Mouse (Mus musculus): Measurements from ENCODE around the gene Phf21b. TPM values are rescaled to one million over a fixed set of nuclear protein-coding genes. Genes with fewer than 3 reads are reported as not detected.
"Not testable (repeated sequence)": the region's sequence is repeated elsewhere in the genome, so short reads cannot be mapped to it uniquely, and the experiment has no call there.

The Phf21b gene
- polyA plus RNA-seq, 1 experiment from 2014 or later: 0.65 TPM

GRCm38 (mm10) chr15:84768531-84768930 lies 87.3 kb downstream of the Phf21b start:
- not testable (repeated sequence) for H3K4me3 ChIP-seq (replicated peaks); H3K9me3 ChIP-seq; ATAC-seq (ENCODE audit: insufficient read depth, low FRiP score, low read depth); H3K27ac ChIP-seq; H3K9ac ChIP-seq; H3K4me2 ChIP-seq; H3K36me3 ChIP-seq; H3K27me3 ChIP-seq (replicated peaks); H3K4me1 ChIP-seq
- WGBS: 65% methylated on average over 4 of the region's 4 CpGs

GRCm38 (mm10) chr15:84766621-84767020 lies 89.2 kb downstream of the Phf21b start:
- Histone ChIP-seq H3K9me3 (no peaks in the 10 kb centered on the region), H3K4me3 (replicated peaks) (no peak overlapping the region), H3K27me3 (replicated peaks) (no peaks in the 10 kb centered on the region), H3K36me3 (no peaks in the 10 kb centered on the region), H3K27ac (no peak overlapping the region), H3K4me2 (no peak overlapping the region), H3K4me1 (no peaks in the 10 kb centered on the region), H3K9ac (no peak overlapping the region)
- ATAC-seq (ENCODE audit: insufficient read depth, low FRiP score, low read depth): 0 out of 2 replicates have a peak, but pooled peaks have one; percentile 28
- 37% methylated on average over 10 of the region's 10 CpGs for WGBS

DNA sequence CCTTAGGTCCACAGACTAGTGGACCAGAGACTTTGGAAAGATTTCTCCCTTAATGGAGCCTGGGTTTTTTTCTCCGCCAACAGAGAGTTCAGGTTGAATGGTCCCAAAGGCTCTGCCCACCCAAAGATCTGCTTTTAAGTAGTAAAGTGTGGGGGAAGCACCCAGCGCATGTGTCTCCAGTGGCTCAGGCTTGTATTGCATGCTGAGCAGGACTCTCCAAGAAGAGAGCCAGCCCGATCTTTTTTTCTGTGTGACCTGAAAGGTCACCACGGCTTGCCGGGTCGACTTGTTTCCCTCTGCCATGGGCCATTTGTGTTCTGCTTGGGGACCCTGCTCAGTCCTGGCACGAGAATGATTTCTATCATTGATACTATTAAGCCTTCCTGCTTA lies 92.4 kb downstream of the Phf21b start:
- Histone ChIP-seq H3K36me3 (no peaks in the 10 kb centered on the region), H3K4me2 (no peak overlapping the region), H3K9me3 (no peaks in the 10 kb centered on the region), H3K4me1 (no peaks in the 10 kb centered on the region), H3K27ac (no peak overlapping the region), H3K9ac (no peak overlapping the region), H3K27me3 (replicated peaks) (no peaks in the 10 kb centered on the region), H3K4me3 (replicated peaks) (no peak overlapping the region)
- no peak for ATAC-seq (ENCODE audit: insufficient read depth, low FRiP score, low read depth)
- WGBS: 46% methylated on average over 7 of the region's 7 CpGs

GRCm38 (mm10) chr15:84762712-84763422 lies 93.0 kb downstream of the Phf21b start:
- ATAC-seq (ENCODE audit: insufficient read depth, low FRiP score, low read depth): no peak
- Histone ChIP-seq H3K9ac (no peak overlapping the region), H3K4me2 (no peak overlapping the region), H3K36me3 (no peaks in the 10 kb centered on the region), H3K4me1 (no peaks in the 10 kb centered on the region), H3K27ac (no peak overlapping the region), H3K9me3 (no peaks in the 10 kb centered on the region), H3K4me3 (replicated peaks) (no peak overlapping the region), H3K27me3 (replicated peaks) (no peaks in the 10 kb centered on the region)
- 74% methylated on average over 8 of the region's 8 CpGs for WGBS

DNA sequence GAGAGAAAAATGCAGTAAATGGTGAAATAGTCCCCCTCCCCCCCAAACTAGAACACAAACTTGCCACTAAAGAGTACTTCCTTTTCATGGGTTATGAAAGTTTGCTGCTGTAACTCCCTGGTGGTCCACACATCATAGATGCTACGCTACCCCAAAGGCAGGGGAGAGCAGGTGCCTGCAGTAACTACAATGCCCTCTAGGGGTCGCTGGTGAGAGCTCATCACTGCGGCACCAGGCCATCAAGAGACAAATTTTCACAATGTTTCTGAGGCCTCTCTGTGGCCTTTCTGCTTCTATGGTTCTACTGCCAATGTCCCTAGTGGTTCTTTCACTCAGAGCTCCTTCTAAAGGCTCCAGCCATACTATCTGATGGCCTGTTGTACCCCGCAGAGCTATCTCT lies 97.4 kb downstream of the Phf21b start:
- 44% methylated on average over 4 of the region's 4 CpGs for WGBS
- no peaks in the 10 kb centered on the region for H3K27me3 ChIP-seq (replicated peaks)
- H3K9ac ChIP-seq: no peak overlapping the region
- no peak overlapping the region for H3K4me2 ChIP-seq
- H3K36me3 ChIP-seq: no peaks in the 10 kb centered on the region
- H3K27ac ChIP-seq: no peak overlapping the region
- H3K9me3 ChIP-seq: no peaks in the 10 kb centered on the region
- H3K4me3 ChIP-seq (replicated peaks): no peak overlapping the region
- ATAC-seq (ENCODE audit: insufficient read depth, low FRiP score, low read depth): no peak
- 0 out of 2 replicates have a peak, but pooled peaks cover 3% of the 10 kb centered on the region for H3K4me1 ChIP-seq

- Histone ChIP-seq H3K4me2 (peak overlapping the region; percentile 48), H3K27me3 (replicated peaks) (no peaks in the 10 kb centered on the region), H3K9me3 (no peaks in the 10 kb centered on the region), H3K9ac (no peak overlapping the region), H3K4me3 (replicated peaks) (peak overlapping the region; percentile 19; the same call in 1 of the 2 replicates), H3K4me1 (0 out of 2 replicates have a peak, but pooled peaks cover 3% of the 10 kb centered on the region), H3K27ac (no peak overlapping the region), H3K36me3 (no peaks in the 10 kb centered on the region)
- ATAC-seq (ENCODE audit: insufficient read depth, low FRiP score, low read depth): no peak
- 6% methylated on average over 22 of the region's 22 CpGs for WGBS
Observed at GRCm38 (mm10) chr15:84756426-84756825, 99.4 kb downstream of the Phf21b start.

- Histone ChIP-seq H3K4me1 (0 out of 2 replicates have a peak, but pooled peaks cover 3% of the 10 kb centered on the region), H3K4me2 (no peak overlapping the region), H3K27me3 (replicated peaks) (no peaks in the 10 kb centered on the region), H3K27ac (no peak overlapping the region), H3K36me3 (no peaks in the 10 kb centered on the region), H3K4me3 (replicated peaks) (no peak overlapping the region), H3K9ac (no peak overlapping the region), H3K9me3 (no peaks in the 10 kb centered on the region)
- ATAC-seq (ENCODE audit: insufficient read depth, low FRiP score, low read depth): peak; percentile 39; the same call in 1 of the 2 replicates
- 22% methylated on average over 3 of the region's 3 CpGs for WGBS
Observed at GRCm38 (mm10) chr15:84754987-84755386, 100.9 kb downstream of the Phf21b start.

- Histone ChIP-seq H3K9ac (no peak overlapping the region), H3K4me2 (no peak overlapping the region), H3K4me3 (replicated peaks) (no peak overlapping the region), H3K9me3 (no peaks in the 10 kb centered on the region), H3K27ac (no peak overlapping the region), H3K36me3 (no peaks in the 10 kb centered on the region), H3K27me3 (replicated peaks) (no peaks in the 10 kb centered on the region), H3K4me1 (no peaks in the 10 kb centered on the region)
- 85% methylated on average over 4 of the region's 4 CpGs for WGBS
- ATAC-seq (ENCODE audit: insufficient read depth, low FRiP score, low read depth): no peak
Observed at GRCm38 (mm10) chr15:84745831-84746230, 110.0 kb downstream of the Phf21b start.

DNA sequence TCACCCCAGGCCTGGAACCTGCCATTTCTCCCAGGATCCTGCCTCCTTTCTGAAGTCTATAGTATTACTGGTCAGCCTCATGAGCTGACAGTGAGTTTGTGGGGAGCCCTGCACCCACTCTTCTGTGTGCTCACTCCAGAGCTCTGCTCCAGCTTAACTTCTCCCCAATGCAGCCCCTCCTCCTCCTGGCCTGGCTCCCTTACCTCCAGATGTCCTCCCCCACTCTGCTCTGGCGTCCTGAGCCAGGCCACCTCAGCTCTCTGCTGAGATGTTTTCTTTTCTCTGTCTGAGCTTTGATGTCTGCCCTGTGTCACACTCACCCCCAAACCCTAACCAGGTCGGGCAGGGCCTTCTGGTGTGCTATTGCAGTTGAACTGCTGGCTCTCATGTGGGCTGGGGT lies 111.5 kb downstream of the Phf21b start:
- Histone ChIP-seq H3K9me3 (no peaks in the 10 kb centered on the region), H3K4me1 (no peaks in the 10 kb centered on the region), H3K27me3 (replicated peaks) (no peaks in the 10 kb centered on the region), H3K4me3 (replicated peaks) (no peak overlapping the region), H3K4me2 (no peak overlapping the region), H3K36me3 (no peaks in the 10 kb centered on the region), H3K9ac (no peak overlapping the region), H3K27ac (no peak overlapping the region)
- WGBS: 14% methylated on average over 2 of the region's 2 CpGs
- ATAC-seq (ENCODE audit: insufficient read depth, low FRiP score, low read depth): no peak

DNA sequence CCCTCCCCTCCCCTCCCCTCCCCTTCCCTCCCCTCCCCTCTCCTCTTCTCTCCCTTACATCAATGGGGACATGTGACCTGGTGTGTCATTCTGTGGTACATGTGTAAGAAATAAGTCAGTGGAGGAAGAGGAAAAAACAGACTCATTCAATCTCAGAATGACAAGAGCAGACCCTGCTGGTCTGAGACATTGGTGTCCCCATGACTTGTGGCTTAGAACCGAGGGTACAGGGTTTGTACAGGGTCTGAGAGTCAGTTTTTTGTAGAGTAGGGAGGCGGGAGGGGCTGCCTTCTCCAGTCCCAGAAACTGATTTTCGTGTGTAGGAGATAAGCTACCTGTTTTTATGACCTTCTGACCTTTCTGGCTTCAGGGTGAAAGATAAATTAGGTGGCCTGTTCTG lies 112.5 kb downstream of the Phf21b start:
- Histone ChIP-seq H3K4me2 (no peak overlapping the region), H3K9me3 (no peaks in the 10 kb centered on the region), H3K27me3 (replicated peaks) (no peaks in the 10 kb centered on the region), H3K4me1 (no peaks in the 10 kb centered on the region), H3K4me3 (replicated peaks) (no peak overlapping the region), H3K36me3 (no peaks in the 10 kb centered on the region), H3K9ac (no peak overlapping the region), H3K27ac (no peak overlapping the region)
- 10% methylated on average over 3 of the region's 3 CpGs for WGBS
- ATAC-seq (ENCODE audit: insufficient read depth, low FRiP score, low read depth): no peak

DNA sequence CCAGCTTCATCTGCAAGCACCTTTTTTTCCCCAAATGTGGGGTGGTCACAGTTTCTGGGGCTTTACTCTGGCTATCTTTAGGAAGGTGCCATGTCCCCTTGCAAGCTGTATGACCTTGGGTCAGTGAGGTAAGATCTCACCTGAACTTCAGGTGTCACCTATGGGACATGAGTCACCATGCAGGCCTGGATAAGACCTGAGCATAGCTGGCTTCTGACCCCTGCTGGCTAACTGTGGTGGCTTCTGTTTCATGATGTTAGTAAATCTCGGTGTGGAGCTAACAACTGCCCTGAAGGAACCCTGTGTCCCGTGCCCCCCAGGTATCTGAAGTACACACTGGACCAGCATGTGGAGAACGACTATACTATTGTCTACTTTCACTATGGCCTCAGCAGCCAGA lies 114.3 kb downstream of the Phf21b start:
- no peak overlapping the region for H3K4me3 ChIP-seq (replicated peaks)
- no peak overlapping the region for H3K9ac ChIP-seq
- H3K4me2 ChIP-seq: no peak overlapping the region
- H3K27me3 ChIP-seq (replicated peaks): no peaks in the 10 kb centered on the region
- H3K9me3 ChIP-seq: no peaks in the 10 kb centered on the region
- H3K27ac ChIP-seq: no peak overlapping the region
- no peaks in the 10 kb centered on the region for H3K36me3 ChIP-seq
- whole genome bisulfite sequencing: 71% methylated on average over 3 of the region's 3 CpGs
- no peak for ATAC-seq (ENCODE audit: insufficient read depth, low FRiP score, low read depth)
- H3K4me1 ChIP-seq: no peaks in the 10 kb centered on the region

DNA sequence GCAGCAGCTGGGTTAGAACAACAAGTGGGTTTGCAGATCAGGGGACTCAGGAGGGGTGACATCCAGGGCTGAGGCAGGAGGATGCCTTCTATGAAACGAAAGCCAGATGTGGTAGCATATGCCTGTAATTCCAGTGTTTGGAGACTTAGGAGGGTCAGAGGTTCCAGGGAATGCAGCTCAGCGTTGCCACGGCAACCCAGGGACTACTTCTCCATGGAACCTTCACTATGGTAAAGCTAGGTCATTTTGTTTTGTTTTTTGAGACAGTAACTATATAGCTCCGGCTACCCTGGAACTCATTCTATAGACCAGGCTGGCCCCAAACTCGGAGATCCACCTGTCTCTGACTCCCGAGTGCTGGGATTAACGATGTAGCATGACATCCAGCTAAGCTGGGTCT lies 117.6 kb downstream of the Phf21b start:
- no peak for ATAC-seq (ENCODE audit: insufficient read depth, low FRiP score, low read depth)
- no peaks in the 10 kb centered on the region for H3K27me3 ChIP-seq (replicated peaks)
- H3K9me3 ChIP-seq: no peaks in the 10 kb centered on the region
- 88% methylated on average over 7 of the region's 7 CpGs for WGBS
- no peak overlapping the region for H3K4me2 ChIP-seq
- H3K27ac ChIP-seq: no peak overlapping the region
- no peak overlapping the region for H3K9ac ChIP-seq
- H3K4me3 ChIP-seq (replicated peaks): no peak overlapping the region
- H3K4me1 ChIP-seq: no peaks in the 10 kb centered on the region
- H3K36me3 ChIP-seq: no peaks in the 10 kb centered on the region

DNA sequence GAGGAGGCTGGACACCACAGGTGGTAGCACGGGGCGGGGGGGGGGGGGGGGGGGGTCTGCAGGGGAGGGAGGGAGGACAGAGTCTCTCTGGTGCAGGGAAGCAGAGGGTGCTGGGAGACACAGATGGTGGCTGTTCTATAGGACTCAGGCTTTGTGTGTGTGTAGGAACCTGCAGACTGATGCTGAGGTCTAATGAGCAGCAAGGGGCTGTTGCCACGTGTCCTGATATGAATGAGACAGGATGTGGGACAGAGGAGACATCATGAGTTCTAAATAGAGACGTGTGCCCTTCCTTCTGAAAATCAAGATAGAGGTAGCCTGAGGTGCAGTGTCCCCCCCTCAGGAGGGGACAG lies 118.9 kb downstream of the Phf21b start:
- H3K27me3 ChIP-seq (replicated peaks): no peaks in the 10 kb centered on the region
- H3K9me3 ChIP-seq: no peaks in the 10 kb centered on the region
- H3K4me1 ChIP-seq: no peaks in the 10 kb centered on the region
- ATAC-seq (ENCODE audit: insufficient read depth, low FRiP score, low read depth): no peak
- WGBS: 61% methylated on average over 2 of the region's 4 CpGs
- H3K36me3 ChIP-seq: no peaks in the 10 kb centered on the region
- H3K27ac ChIP-seq: no peak overlapping the region
- no peak overlapping the region for H3K4me2 ChIP-seq
- no peak overlapping the region for H3K4me3 ChIP-seq (replicated peaks)
- H3K9ac ChIP-seq: no peak overlapping the region

All from stomach, embryonic 15.5 days (tissue).